Mouse (Mus musculus) thymus, adult 2 months (tissue): ENCODE data around the gene Gm10840.

Experiments used
- CTCF ChIP-seq: fragments of 200-500 bp; IDR thresholded peaks from 2 replicates; pipeline ENCODE4 v1.5.1; 2012; ENCODE audit warnings: mild to moderate bottlenecking, control low read depth, low read length, moderate library complexity, borderline replicate concordance; ENCODE audit not compliant: control insufficient read depth, poor library complexity, insufficient read depth; ENCODE audit errors: extremely low read depth
- POLR2A ChIP-seq: fragments of 200-500 bp; IDR thresholded peaks from 2 replicates; pipeline ENCODE4 v1.6.1; 2012; ENCODE audit warnings: mild to moderate bottlenecking, low read length, control low read depth, moderate library complexity; ENCODE audit not compliant: control insufficient read depth, poor library complexity, insufficient read depth; ENCODE audit errors: extremely low read depth

DNA sequence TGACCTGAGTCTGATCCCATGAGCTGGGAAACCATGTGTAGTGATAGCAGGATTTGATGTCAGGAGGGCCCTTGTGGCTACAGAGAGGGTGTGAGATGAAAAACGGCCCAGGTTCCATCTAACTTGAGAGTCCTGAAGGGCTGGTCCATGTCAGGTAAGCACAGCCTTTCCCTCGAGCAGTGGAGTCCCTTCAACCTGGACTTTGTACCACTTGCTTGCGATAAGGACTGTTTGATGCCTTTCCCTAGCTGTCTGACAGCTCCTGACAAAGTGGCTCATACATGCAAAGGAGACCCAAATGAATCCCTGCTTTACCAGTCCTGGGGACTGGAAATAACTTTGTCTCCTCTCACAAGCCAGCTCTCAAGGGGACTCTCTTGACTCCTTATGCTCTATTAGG is 9.4 kb upstream of the Gm10840 start:
- TF ChIP-seq CTCF (no peak), POLR2A (no peak)
